Mouse (Mus musculus): Measurements from ENCODE around the gene Pex11a. TPM values are rescaled to one million over a fixed set of nuclear protein-coding genes. Genes with fewer than 3 reads are reported as not detected.

Pex11a gene
- polyA plus RNA-seq, 1 experiment from 2014 or later = 11.7 TPM

DNA sequence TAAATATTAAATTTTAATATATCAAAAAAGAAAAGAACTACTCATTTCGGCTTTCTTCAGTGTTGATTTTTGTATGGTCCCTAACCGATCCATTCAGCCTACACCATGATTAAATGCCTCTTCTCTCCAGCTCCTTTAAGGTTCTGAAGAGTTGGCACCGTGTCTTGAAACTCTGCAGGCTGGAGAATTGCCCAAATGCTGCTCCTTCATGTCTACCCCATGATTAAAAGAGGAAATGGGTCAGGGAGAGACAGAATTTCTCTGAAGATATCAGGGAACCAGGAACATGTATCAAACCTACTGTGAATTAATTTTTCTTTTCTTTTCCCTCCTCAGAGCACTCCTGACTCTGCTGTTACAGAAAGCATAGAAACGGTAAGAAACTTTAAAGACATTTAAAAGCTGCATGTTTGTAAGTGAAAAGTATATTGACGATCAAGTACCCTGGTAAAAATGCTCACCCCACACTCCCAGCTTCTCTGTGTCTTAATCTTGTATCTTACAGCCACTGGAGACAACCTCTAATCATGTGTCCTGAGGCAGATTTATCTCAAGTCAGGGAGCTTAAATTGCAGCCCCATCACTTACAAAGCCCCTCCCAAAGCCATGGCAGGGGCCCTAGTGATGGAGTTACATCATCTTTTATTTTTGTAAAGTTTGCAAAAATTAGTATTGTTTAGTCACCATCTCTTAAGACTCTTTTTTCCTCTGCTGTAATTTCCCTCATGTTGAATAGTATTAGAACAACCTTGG is 18.4 kb upstream of the Pex11a start:
- no peak for ATAC-seq (ENCODE audit: low FRiP score, low read depth)
- Histone ChIP-seq H3K9me3 (no peaks in the 10 kb centered on the region), H3K36me3 (no peaks in the 10 kb centered on the region), H3K4me2 (replicated peaks) (no peak overlapping the region), H3K27ac (no peak overlapping the region), H3K4me3 (no peak overlapping the region), H3K9ac (no peak overlapping the region), H3K4me1 (no peaks in the 10 kb centered on the region), H3K27me3 (no peaks in the 10 kb centered on the region)
- WGBS = 70% methylated on average over 5 of the region's 5 CpGs

DNA sequence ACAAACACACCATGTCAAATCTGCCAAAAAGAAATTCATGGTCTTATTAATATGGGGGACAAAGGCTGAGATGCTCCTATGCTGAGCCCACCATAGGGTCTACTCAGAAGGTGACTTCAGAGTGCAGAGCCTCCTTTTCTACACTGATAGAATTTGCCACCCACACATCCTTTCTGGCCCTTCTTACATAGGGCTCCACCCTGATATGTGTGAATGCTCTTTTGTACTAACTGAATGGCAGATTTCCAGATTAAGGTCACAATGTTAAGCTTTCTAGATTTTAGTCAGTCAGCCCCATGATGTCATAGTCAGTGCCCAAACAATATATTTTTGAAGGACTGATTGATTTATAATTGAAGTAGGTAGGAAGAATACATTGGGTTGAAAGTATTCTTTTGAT is 16.8 kb upstream of the Pex11a start:
- Histone ChIP-seq H3K27ac (no peak overlapping the region), H3K4me1 (no peaks in the 10 kb centered on the region), H3K36me3 (no peaks in the 10 kb centered on the region), H3K9ac (no peak overlapping the region), H3K27me3 (no peaks in the 10 kb centered on the region), H3K4me2 (replicated peaks) (no peak overlapping the region), H3K9me3 (no peaks in the 10 kb centered on the region), H3K4me3 (no peak overlapping the region)
- no peak for ATAC-seq (ENCODE audit: low FRiP score, low read depth)

DNA sequence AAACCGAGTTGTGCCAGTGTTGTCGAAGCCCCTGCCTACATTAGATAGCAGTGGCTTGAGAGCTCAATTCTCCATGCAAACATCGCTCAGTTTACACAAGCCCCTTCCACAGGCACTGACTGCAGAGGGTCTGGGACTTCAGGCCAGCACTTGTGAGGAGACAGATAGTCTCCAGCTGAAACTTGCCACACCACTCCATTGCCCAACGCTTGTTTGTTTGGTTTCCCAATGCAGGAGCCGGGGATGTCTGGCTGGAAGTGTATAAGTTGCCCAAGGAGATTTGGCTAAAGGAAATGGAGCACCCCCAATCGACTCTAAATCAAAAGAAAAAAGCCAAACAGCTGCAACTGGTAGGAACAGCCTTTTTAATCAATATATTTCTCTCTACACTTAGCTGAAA is 15.2 kb upstream of the Pex11a start:
- no peak for ATAC-seq (ENCODE audit: low FRiP score, low read depth)
- Histone ChIP-seq H3K4me2 (replicated peaks) (no peak overlapping the region), H3K9ac (no peak overlapping the region), H3K27ac (no peak overlapping the region), H3K4me1 (no peaks in the 10 kb centered on the region), H3K36me3 (no peaks in the 10 kb centered on the region), H3K27me3 (no peaks in the 10 kb centered on the region), H3K9me3 (no peaks in the 10 kb centered on the region), H3K4me3 (no peak overlapping the region)
- 61% methylated on average over 6 of the region's 6 CpGs for WGBS

DNA sequence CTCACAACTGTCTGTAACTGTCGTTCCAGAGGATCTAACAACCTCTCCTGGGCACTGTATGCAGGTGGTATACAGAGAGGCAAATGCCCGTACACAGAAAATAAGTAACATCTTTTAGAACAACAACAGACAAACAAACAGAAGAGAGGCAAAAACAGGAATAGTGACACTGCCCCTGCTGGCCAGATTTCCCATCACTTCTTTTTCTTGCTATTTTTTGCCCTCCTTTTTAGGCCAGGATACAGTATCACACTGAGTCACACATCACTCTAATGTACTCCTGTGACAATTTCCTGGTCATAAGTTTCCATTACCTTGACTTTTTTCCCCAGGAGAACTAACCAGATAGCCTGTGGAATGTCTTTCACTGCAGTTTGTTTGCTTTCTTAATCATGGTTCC is 13.4 kb upstream of the Pex11a start:
- H3K27ac ChIP-seq = no peak overlapping the region
- no peak for ATAC-seq (ENCODE audit: low FRiP score, low read depth)
- no peaks in the 10 kb centered on the region for H3K27me3 ChIP-seq
- no peak overlapping the region for H3K9ac ChIP-seq
- H3K4me3 ChIP-seq = no peak overlapping the region
- no peaks in the 10 kb centered on the region for H3K4me1 ChIP-seq
- no peaks in the 10 kb centered on the region for H3K36me3 ChIP-seq
- H3K9me3 ChIP-seq = no peaks in the 10 kb centered on the region
- H3K4me2 ChIP-seq (replicated peaks) = no peak overlapping the region
- 47% methylated on average over 2 of the region's 2 CpGs for WGBS

DNA sequence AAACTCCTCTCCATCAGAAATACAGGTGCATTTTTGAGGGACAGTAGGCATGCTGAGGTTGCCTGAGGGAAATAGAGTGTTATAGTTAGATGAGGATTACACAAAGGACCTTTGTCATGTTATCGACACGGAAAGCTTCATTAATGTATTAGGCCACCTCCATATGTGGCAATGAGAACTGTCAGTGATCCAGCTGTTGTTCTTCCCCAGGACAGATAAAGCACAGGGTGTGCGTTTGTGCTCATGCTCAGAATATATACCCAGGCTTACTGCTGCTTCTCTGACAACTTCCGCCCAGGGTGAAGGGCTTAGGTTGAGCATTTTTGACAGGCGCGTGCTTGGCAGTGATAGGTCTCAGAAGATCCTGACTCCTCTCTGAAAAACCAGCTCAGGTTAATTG is 6.6 kb upstream of the Pex11a start:
- H3K27me3 ChIP-seq = no peaks in the 10 kb centered on the region
- H3K4me1 ChIP-seq = no peaks in the 10 kb centered on the region
- H3K4me3 ChIP-seq = no peak overlapping the region
- H3K9ac ChIP-seq = no peak overlapping the region
- H3K4me2 ChIP-seq (replicated peaks) = no peak overlapping the region
- H3K9me3 ChIP-seq = no peaks in the 10 kb centered on the region
- no peaks in the 10 kb centered on the region for H3K36me3 ChIP-seq
- no peak for ATAC-seq (ENCODE audit: low FRiP score, low read depth)
- H3K27ac ChIP-seq = no peak overlapping the region
- WGBS = 87% methylated on average over 6 of the region's 6 CpGs

DNA sequence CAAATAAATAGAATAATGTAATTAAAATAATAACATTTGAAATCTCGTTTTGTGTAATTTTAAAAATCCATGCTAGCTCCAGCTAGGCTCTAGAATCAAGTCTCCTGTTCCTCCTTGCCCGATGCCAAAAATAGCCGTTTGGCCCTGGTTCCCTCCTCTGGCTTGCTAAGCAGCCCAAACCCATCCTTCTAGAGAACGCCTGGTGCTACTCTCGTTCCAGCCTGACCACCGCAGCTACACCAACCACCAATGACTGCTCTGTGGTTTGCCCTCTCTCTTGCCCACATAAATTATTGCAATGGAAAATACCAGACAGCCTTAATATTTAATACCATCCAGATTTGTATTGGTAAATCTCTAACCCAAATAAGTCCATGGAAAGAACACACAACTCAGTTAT is 4.7 kb upstream of the Pex11a start:
- Histone ChIP-seq H3K9ac (no peak overlapping the region), H3K27me3 (no peaks in the 10 kb centered on the region), H3K27ac (no peak overlapping the region), H3K4me2 (replicated peaks) (no peak overlapping the region), H3K36me3 (no peaks in the 10 kb centered on the region), H3K4me3 (no peak overlapping the region), H3K4me1 (peaks cover 7% of the 10 kb centered on the region; the same call in 1 of the 2 replicates), H3K9me3 (no peaks in the 10 kb centered on the region)
- no peak for ATAC-seq (ENCODE audit: low FRiP score, low read depth)
- 73% methylated on average over 6 of the region's 6 CpGs for WGBS

DNA sequence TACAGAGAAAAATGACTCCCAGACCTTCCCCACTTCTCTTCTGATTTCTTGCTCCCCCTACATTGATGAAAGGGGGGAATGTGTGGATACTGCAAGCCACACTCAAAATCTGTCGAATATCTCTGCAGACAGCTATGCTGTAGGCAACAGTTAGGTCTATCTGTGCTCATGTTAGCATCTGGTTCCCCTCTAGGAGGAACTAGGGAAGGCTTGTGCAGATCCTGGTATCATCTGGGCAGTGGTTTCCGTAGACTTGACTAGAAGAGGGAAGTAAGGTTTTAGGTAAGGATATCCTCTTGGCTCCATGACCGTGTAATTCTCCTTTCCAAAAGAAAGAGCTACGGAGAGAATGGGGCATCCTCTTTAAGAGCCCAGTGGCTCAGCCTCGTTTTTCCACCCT is 1.7 kb upstream of the Pex11a start:
- Histone ChIP-seq H3K36me3 (no peaks in the 10 kb centered on the region), H3K4me1 (peaks cover 9% of the 10 kb centered on the region; the same call in 1 of the 2 replicates), H3K9ac (no peak overlapping the region), H3K4me3 (no peak overlapping the region), H3K27ac (no peak overlapping the region), H3K27me3 (no peaks in the 10 kb centered on the region), H3K9me3 (no peaks in the 10 kb centered on the region), H3K4me2 (replicated peaks) (no peak overlapping the region)
- 74% methylated on average over 5 of the region's 5 CpGs for WGBS
- ATAC-seq (ENCODE audit: low FRiP score, low read depth) = no peak

DNA sequence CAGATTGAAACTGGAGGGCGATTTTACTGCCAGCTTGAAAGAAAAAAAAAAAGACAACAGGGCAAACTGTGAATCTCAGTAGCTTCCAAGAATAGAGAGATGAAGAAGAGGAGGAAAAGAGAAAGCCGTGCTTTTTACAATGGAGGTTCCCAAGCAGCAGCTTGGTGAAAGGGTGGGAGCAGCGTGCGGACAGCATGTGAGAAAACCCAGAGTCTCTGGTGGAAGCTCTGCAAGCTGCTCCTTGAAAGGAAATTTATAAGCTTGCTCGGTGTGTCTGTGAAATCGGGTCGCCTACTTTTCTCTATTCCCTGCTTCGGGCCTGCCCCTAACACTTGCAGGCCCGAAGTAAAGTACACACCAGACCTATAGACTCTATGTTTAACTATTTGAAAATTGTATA is 1.1 kb upstream of the Pex11a start:
- Histone ChIP-seq H3K4me1 (peaks cover 9% of the 10 kb centered on the region; the same call in 1 of the 2 replicates), H3K27me3 (no peaks in the 10 kb centered on the region), H3K4me3 (no peak overlapping the region), H3K9me3 (no peaks in the 10 kb centered on the region), H3K4me2 (replicated peaks) (no peak overlapping the region), H3K27ac (no peak overlapping the region), H3K36me3 (no peaks in the 10 kb centered on the region), H3K9ac (no peak overlapping the region)
- 86% methylated on average over 9 of the region's 9 CpGs for whole genome bisulfite sequencing
- no peak for ATAC-seq (ENCODE audit: low FRiP score, low read depth)

DNA sequence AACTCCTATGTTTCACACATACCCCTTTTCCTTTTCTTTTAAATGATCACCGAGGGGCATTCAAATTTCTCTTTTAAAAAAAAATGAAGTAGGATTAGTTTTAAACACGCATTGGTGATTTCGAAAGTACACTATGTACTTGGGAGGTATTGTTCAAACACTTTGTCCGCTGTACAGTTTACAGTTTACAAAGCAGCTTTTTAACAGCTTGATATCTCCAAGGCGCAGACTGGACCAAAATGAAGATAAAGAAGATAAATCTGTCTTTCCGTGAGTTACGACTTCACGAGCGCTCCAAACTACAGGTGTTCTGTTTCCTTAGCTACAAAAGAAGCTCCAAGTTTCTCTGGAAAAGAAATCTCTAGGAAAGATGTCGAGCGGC is 663 bp downstream of the Pex11a start:
- Histone ChIP-seq H3K9me3 (no peaks in the 10 kb centered on the region), H3K9ac (peak overlapping the region; percentile 75), H3K27me3 (no peaks in the 10 kb centered on the region), H3K4me3 (peak overlapping the region; percentile 75), H3K4me2 (replicated peaks) (peak overlapping the region; percentile 95), H3K27ac (no peak overlapping the region), H3K4me1 (peaks cover 9% of the 10 kb centered on the region; the same call in 1 of the 2 replicates), H3K36me3 (peaks cover 7% of the 10 kb centered on the region)
- ATAC-seq (ENCODE audit: low FRiP score, low read depth) = no peak
- WGBS = 21% methylated on average over 11 of the region's 11 CpGs

DNA sequence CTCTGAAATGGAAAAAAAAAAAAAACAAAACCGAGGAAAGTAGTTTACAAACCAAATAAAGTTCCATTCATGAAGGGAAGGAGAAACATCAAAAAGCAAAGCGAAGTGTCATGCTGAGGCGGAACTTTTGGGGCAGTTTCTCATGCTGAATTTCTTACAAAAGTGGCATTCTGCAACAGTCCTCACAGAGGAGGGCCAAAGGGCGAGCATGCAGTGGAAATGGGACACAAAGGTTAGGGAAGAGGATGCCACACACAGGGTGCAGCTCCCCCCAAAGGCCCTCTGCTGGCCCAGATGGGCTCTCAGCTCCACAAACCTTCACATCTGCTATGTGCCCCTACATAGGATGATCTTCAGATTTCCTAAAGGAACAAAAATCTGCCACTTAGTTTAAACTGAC is 2.7 kb downstream of the Pex11a start:
- H3K36me3 ChIP-seq = peaks cover 18% of the 10 kb centered on the region
- no peaks in the 10 kb centered on the region for H3K27me3 ChIP-seq
- no peak for ATAC-seq (ENCODE audit: low FRiP score, low read depth)
- H3K9ac ChIP-seq = no peak overlapping the region
- H3K9me3 ChIP-seq = no peaks in the 10 kb centered on the region
- no peak overlapping the region for H3K4me3 ChIP-seq
- peaks cover 9% of the 10 kb centered on the region; the same call in 1 of the 2 replicates for H3K4me1 ChIP-seq
- no peak overlapping the region for H3K27ac ChIP-seq
- WGBS = 82% methylated on average over 4 of the region's 4 CpGs
- no peak overlapping the region for H3K4me2 ChIP-seq (replicated peaks)

- H3K4me3 ChIP-seq = no peak overlapping the region
- no peak overlapping the region for H3K4me2 ChIP-seq (replicated peaks)
- no peak overlapping the region for H3K9ac ChIP-seq
- ATAC-seq (ENCODE audit: low FRiP score, low read depth) = no peak
- H3K27ac ChIP-seq = no peak overlapping the region
- H3K9me3 ChIP-seq = no peaks in the 10 kb centered on the region
- whole genome bisulfite sequencing = 89% methylated on average over 2 of the region's 2 CpGs
- H3K27me3 ChIP-seq = no peaks in the 10 kb centered on the region
- peaks cover 9% of the 10 kb centered on the region; the same call in 1 of the 2 replicates for H3K4me1 ChIP-seq
- peaks cover 22% of the 10 kb centered on the region for H3K36me3 ChIP-seq
Measured at GRCm38 (mm10) chr7:79738913-79739312, 4.0 kb downstream of the Pex11a start.

- no peak overlapping the region for H3K4me3 ChIP-seq
- H3K9me3 ChIP-seq = no peaks in the 10 kb centered on the region
- no peak overlapping the region for H3K4me2 ChIP-seq (replicated peaks)
- ATAC-seq (ENCODE audit: low FRiP score, low read depth) = no peak
- H3K36me3 ChIP-seq = peaks cover 22% of the 10 kb centered on the region
- no peak overlapping the region for H3K9ac ChIP-seq
- H3K4me1 ChIP-seq = no peaks in the 10 kb centered on the region
- H3K27ac ChIP-seq = no peak overlapping the region
- WGBS = 95% methylated on average over 14 of the region's 14 CpGs
- no peaks in the 10 kb centered on the region for H3K27me3 ChIP-seq
Measured at GRCm38 (mm10) chr7:79736511-79736910, 6.4 kb downstream of the Pex11a start.

GRCm38 (mm10) chr7:79734563-79734962 is 8.4 kb downstream of the Pex11a start:
- Histone ChIP-seq H3K27me3 (peaks cover 7% of the 10 kb centered on the region; the same call in 1 of the 2 replicates), H3K9me3 (no peaks in the 10 kb centered on the region), H3K4me2 (replicated peaks) (no peak overlapping the region), H3K27ac (no peak overlapping the region), H3K9ac (no peak overlapping the region), H3K4me1 (no peaks in the 10 kb centered on the region), H3K4me3 (no peak overlapping the region), H3K36me3 (peaks cover 22% of the 10 kb centered on the region)
- WGBS = 79% methylated on average over 8 of the region's 8 CpGs
- ATAC-seq (ENCODE audit: low FRiP score, low read depth) = no peak

Measured in limb, embryonic 13.5 days (tissue).